Mouse (Mus musculus): ENCODE measurements around the gene Lima1. TPM values are rescaled to one million over a fixed set of nuclear protein-coding genes. Genes with fewer than 3 reads are reported as not detected.
"Not testable (repeated sequence)": the region's sequence is repeated elsewhere in the genome, so short reads cannot be mapped to it uniquely, and the experiment has no call there.

Gene Lima1
- polyA plus RNA-seq, 1 experiment = 73.2 TPM

DNA sequence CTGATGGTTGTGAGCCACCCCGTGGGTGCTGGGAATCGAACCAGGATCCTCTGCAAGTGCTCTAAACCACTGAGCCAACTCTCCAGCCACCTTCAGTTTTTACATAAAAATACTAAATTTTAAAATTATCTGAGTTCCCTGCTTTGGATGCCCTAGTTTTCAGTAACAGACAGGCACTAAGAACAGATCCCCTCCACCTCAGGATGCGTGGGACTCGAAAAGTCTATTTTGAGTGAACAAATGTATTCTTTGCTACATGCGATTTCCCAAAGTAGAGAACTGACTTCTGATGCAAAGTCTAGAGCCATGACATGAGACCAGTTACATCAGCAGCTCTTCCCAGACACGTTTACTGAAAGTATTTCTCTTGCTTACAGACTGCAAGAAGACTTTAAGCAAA lies 84.8 kb downstream of the Lima1 start:
- H3K4me1 ChIP-seq (ENCODE audit: control insufficient read depth, insufficient read depth, low read length) = peaks cover 17% of the 10 kb centered on the region
- 90% methylated on average over 6 of the region's 6 CpGs for WGBS
- H3K4me3 ChIP-seq (ENCODE audit: insufficient read depth, low read depth, low read length) = no peak overlapping the region
- H3K27ac ChIP-seq (ENCODE audit: insufficient read depth, low read depth, low read length) = no peak overlapping the region
- TF ChIP-seq POLR2A (IDR thresholded peaks at IDR 0.05; ENCODE audit: insufficient read depth, low read depth, low read length) = no peak
- no peak for TF ChIP-seq CTCF (IDR thresholded peaks at IDR 0.05; ENCODE audit: insufficient read depth, low read depth, low read length)

DNA sequence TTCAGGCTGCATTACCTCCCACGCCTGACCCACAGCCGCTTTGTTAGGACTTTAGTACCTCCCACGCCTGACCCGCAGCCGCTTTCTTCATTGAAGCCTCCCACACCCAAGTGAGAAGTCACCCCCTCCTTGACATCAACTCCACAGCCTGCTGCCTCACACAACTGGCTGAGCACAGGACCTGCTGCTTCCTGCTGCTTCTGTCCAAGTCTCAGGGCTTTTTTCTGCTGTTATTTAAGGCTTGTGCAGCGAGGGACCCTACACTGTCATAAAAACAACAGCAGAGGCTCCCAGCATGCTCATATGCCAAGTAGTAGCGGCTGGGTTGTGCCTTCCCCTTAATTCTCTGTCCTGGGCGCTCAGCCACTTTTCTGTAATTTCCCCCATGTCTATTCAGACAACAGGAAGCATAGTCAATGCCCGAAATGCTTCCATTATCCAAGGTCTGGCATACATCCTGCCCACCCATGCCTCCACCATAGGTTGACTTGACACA lies 87.6 kb downstream of the Lima1 start:
- Histone ChIP-seq H3K27ac (ENCODE audit: insufficient read depth, low read depth, low read length) (peak overlapping the region; percentile 83), H3K4me1 (ENCODE audit: control insufficient read depth, insufficient read depth, low read length) (peaks cover 17% of the 10 kb centered on the region), H3K4me3 (ENCODE audit: insufficient read depth, low read depth, low read length) (no peak overlapping the region)
- TF ChIP-seq POLR2A (IDR thresholded peaks at IDR 0.05; ENCODE audit: insufficient read depth, low read depth, low read length) (no peak), CTCF (IDR thresholded peaks at IDR 0.05; ENCODE audit: insufficient read depth, low read depth, low read length) (no peak)
- 11% methylated on average over 9 of the region's 9 CpGs for WGBS

DNA sequence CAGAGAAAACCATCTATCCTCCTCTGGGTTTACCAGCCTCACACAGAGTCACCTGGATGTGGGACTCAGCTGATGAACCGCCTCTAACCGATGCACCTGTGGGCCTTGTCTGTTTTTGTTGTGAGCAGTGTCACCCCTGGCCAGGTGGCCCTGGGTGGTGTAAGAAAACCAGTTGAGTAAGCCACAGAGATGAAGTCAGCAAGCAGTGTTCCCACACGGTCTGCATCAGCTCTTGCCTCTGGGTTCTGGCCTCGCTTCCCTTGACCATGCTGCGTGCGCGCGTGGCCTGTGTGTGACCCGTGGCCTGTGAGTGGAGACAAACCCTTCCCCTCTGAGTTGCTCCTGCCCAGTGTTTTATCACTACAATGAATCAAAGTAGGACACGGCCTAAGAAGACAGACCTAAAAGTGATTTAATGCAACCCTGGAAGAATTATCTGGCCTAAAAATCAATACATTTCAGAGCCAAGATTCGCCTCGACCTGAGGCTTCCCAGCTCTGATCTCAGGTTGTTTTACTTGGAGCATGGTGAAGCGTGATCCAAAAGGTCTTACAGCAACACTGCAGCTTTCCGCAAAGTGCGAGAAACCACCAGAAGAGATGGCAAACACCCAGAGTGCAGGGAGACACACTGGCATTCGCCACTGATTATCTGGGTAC lies 96.5 kb downstream of the Lima1 start:
- Histone ChIP-seq H3K4me3 (ENCODE audit: insufficient read depth, low read depth, low read length) (no peak overlapping the region), H3K4me1 (ENCODE audit: control insufficient read depth, insufficient read depth, low read length) (no peaks in the 10 kb centered on the region), H3K27ac (ENCODE audit: insufficient read depth, low read depth, low read length) (no peak overlapping the region)
- TF ChIP-seq CTCF (IDR thresholded peaks at IDR 0.05; ENCODE audit: insufficient read depth, low read depth, low read length) (no peak), POLR2A (IDR thresholded peaks at IDR 0.05; ENCODE audit: insufficient read depth, low read depth, low read length) (no peak)
- 95% methylated on average over 16 of the region's 16 CpGs for WGBS

DNA sequence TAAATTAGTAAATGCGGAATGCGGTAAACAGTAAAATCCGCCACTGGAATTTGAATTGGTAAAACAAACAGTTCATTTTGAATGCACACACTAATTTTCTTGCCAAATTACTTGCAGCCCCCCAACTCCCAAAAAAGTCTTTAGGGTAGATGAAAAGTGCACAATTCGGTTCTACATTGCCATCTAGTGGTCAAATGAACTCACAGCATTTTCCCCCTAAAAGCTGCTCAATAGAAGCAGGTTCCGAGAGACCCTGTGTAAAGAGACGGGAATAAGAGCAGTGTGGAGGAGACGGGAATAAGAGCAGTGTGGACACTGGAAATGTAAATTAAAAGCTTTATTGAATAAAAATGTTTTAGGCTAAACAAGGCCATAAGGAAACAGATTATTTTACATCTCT lies 97.1 kb downstream of the Lima1 start:
- TF ChIP-seq POLR2A (IDR thresholded peaks at IDR 0.05; ENCODE audit: insufficient read depth, low read depth, low read length) (no peak), CTCF (IDR thresholded peaks at IDR 0.05; ENCODE audit: insufficient read depth, low read depth, low read length) (no peak)
- no peak overlapping the region for H3K4me3 ChIP-seq (ENCODE audit: insufficient read depth, low read depth, low read length)
- no peaks in the 10 kb centered on the region for H3K4me1 ChIP-seq (ENCODE audit: control insufficient read depth, insufficient read depth, low read length)
- H3K27ac ChIP-seq (ENCODE audit: insufficient read depth, low read depth, low read length) = no peak overlapping the region
- 13% methylated on average over 7 of the region's 7 CpGs for WGBS

DNA sequence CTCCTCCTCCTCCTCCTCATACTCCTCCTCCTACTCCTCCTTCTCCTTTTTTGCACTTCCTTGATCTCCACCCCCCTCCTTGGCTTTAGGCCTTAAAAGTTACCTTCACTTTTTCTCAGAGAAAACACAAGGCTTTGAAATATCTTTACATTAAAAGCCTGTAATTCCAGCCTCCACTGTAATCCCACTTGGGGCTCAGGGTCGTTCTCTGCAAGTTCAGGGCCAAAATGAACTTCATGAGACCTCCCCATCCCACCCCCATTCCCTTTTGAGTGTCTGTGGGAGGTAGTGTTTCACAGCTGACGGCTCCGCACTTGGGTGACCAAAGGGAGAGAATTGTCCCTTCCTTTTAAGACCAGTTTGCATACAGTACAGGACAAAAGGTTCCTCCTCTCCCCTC lies 102.3 kb downstream of the Lima1 start:
- Histone ChIP-seq H3K27ac (ENCODE audit: insufficient read depth, low read depth, low read length) (no peak overlapping the region; the same call in 1 of the 2 replicates), H3K4me1 (ENCODE audit: control insufficient read depth, insufficient read depth, low read length) (peaks cover 4% of the 10 kb centered on the region; the same call in 1 of the 2 replicates), H3K4me3 (ENCODE audit: insufficient read depth, low read depth, low read length) (peak overlapping the region; percentile 92; the same call in 1 of the 2 replicates)
- WGBS = 39% methylated on average over 3 of the region's 3 CpGs
- TF ChIP-seq POLR2A (IDR thresholded peaks at IDR 0.05; ENCODE audit: insufficient read depth, low read depth, low read length) (no peak), CTCF (IDR thresholded peaks at IDR 0.05; ENCODE audit: insufficient read depth, low read depth, low read length) (no peak)

DNA sequence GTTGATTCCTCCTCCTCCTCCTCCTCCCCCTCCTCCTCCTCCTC lies 102.6 kb downstream of the Lima1 start, which contains the start of gene Cers5:
Cers5 (minus strand) TSS at position 5 of the 44 bp plus-strand sequence.
- peak within 1 kb of the TSS; percentile 92 for H3K4me3 ChIP-seq (ENCODE audit: insufficient read depth, low read depth, low read length)
- H3K4me1 ChIP-seq (ENCODE audit: control insufficient read depth, insufficient read depth, low read length) = not testable (repeated sequence)
- H3K27ac ChIP-seq (ENCODE audit: insufficient read depth, low read depth, low read length) = peak within 1 kb of the TSS; percentile 90

DNA sequence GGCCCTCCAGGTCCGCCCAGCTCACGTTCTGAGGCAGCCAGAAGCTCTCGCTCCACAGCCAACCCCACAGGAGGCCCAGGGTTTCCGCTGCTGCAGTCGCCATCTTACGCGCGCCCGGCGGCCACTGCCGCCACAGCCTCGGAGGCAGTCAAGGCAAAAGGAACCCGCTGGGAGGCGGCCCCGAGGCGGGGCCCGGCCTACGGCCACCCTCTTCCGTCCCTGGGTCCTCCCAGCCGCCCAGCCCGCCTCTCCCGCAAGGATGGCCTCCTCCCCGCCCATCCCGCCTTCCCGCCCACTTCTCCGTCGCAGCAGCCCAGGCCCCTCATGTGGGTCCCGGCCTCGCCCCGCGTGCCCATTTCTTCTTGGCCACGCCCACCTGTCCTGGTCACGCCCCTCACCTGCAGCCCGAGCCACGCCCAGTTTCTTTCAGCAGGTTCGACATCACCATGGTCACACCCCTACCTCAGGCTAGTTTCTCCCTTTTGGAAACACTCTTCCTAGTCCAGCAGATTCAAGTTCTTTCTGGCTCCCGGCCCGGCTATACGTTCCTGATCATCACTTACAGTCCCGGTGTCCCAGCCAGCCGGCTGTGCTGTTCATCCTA lies 102.9 kb downstream of the Lima1 start:
- Histone ChIP-seq H3K4me3 (ENCODE audit: insufficient read depth, low read depth, low read length) (peak overlapping the region; percentile 92), H3K27ac (ENCODE audit: insufficient read depth, low read depth, low read length) (peak overlapping the region; percentile 90), H3K4me1 (ENCODE audit: control insufficient read depth, insufficient read depth, low read length) (peaks cover 4% of the 10 kb centered on the region; the same call in 1 of the 2 replicates)
- 1% methylated on average over 41 of the region's 41 CpGs for WGBS
- TF ChIP-seq POLR2A (IDR thresholded peaks at IDR 0.05; ENCODE audit: insufficient read depth, low read depth, low read length) (peak; percentile 95), CTCF (IDR thresholded peaks at IDR 0.05; ENCODE audit: insufficient read depth, low read depth, low read length) (no peak)

DNA sequence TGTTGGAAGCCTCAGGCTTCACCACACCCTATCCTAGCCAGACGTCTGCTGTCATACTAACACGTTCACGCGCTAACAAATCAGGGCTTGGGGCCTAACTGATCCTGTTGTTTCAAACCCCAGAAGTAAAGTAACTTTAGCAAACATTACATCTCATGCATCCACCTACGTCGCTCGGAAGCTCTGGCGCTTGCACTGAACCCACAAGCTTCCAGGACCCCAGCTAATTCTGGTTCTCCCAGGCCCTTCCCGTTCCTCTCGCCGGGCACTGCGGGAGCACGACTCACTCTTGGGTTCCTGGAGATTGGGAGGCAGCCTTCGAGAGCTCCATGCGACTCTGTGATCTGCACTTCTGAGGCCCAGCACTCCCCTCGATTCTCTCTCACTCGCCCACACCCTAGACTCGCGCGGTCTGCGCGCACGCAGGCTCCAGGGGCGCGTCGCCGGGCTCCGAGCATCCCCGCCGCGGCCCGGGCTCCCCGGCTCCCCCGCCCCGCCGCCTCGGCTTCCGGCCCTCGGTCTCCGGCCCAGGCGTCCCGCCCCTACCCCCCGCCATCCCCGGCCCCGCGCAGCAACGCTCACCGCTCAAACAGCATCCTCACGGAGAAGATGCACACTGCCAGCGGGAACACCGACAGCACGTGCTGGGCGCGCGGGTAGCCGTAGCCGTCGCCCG lies 103.5 kb downstream of the Lima1 start:
- TF ChIP-seq CTCF (IDR thresholded peaks at IDR 0.05; ENCODE audit: insufficient read depth, low read depth, low read length) (no peak), POLR2A (IDR thresholded peaks at IDR 0.05; ENCODE audit: insufficient read depth, low read depth, low read length) (no peak)
- Histone ChIP-seq H3K27ac (ENCODE audit: insufficient read depth, low read depth, low read length) (peak overlapping the region; percentile 90), H3K4me3 (ENCODE audit: insufficient read depth, low read depth, low read length) (peak overlapping the region; percentile 92), H3K4me1 (ENCODE audit: control insufficient read depth, insufficient read depth, low read length) (peaks cover 4% of the 10 kb centered on the region; the same call in 1 of the 2 replicates)
- under 1% methylated on average over 59 of the region's 59 CpGs for WGBS

DNA sequence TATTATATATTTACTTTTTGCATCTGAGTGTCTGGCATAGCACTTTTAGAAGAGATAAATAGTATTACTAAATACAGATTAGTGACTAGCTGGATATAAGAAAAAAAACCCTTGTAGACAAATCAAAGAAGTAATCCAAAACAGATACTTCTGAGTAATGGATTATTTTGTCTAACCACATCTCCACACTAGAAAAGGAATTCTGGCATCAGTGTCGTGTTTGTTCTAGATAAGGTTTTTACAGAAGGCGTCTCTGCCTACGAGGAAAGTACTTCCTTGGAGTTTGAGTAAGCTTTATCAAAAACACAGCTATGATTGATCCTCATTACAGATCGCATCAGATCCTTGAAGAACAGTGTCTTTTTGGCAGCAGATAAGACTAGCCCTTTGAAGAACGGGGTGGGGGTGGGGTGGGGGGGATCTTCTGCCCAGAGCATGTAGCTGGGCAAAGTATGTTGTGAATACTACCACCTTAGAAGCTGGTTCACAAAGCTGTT lies 104.2 kb downstream of the Lima1 start:
- 14% methylated on average over 5 of the region's 5 CpGs for WGBS
- H3K4me3 ChIP-seq (ENCODE audit: insufficient read depth, low read depth, low read length) = peak overlapping the region; percentile 92

More for the DNA sequence above, 104.2 kb downstream of the Lima1 start:
- Histone ChIP-seq H3K27ac (ENCODE audit: insufficient read depth, low read depth, low read length) (no peak overlapping the region), H3K4me1 (ENCODE audit: control insufficient read depth, insufficient read depth, low read length) (peaks cover 4% of the 10 kb centered on the region; the same call in 1 of the 2 replicates)
- TF ChIP-seq CTCF (IDR thresholded peaks at IDR 0.05; ENCODE audit: insufficient read depth, low read depth, low read length) = no peak
- no peak for TF ChIP-seq POLR2A (IDR thresholded peaks at IDR 0.05; ENCODE audit: insufficient read depth, low read depth, low read length)

All from olfactory bulb, adult 2 months (tissue).